Mouse (Mus musculus) right cerebral cortex, postnatal 10 days (tissue): ENCODE measurements around the gene Slc43a1.

Experiments used
- DNase-seq, 2 experiments: peaks; one replicate each; pipeline ENCODE4 v3.0.0; 2021; ENCODE audit warnings: low spot score in 2 of 2

The Slc43a1 gene

GRCm38 (mm10) chr2:84865616-84866571 is 27.2 kb downstream of the Slc43a1 start:
- DNase-seq = peak; percentile 88

- peak; percentile 84 to 85 for DNase-seq
These were observed 29.9 kb downstream of the Slc43a1 start for GRCm38 (mm10) chr2:84868521-84868943.

- peak; percentile 74 to 79 for DNase-seq
These were observed 30.3 kb downstream of the Slc43a1 start for GRCm38 (mm10) chr2:84868977-84869376.

DNA sequence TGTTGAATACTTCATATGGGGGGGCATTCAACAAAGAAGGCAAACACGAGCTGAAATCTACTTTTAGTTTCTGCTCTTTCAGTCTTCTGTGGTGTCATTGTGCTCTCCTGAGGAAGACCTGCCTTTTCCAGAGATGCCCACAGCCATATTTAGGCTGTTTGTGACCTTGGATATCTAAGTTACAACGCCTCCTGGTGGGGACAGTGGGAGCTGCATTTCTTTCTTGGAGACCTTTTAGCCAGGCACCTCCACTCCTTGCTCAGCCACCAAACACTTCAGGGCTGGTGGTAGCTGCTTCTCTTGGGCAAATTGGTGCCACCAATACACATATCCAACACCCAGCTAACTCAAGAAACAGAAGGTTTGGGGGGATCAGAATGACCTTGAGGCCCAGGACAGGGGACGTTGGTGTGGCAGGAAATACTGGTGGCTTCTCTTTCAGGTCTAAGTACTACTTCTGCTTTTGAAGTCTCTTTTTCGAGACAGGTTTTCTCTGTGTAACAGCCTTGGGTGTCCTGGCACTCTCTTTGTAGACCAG is 32.0 kb downstream of the Slc43a1 start:
- peak in 1 of 2 experiments; percentile 33 for DNase-seq

DNA sequence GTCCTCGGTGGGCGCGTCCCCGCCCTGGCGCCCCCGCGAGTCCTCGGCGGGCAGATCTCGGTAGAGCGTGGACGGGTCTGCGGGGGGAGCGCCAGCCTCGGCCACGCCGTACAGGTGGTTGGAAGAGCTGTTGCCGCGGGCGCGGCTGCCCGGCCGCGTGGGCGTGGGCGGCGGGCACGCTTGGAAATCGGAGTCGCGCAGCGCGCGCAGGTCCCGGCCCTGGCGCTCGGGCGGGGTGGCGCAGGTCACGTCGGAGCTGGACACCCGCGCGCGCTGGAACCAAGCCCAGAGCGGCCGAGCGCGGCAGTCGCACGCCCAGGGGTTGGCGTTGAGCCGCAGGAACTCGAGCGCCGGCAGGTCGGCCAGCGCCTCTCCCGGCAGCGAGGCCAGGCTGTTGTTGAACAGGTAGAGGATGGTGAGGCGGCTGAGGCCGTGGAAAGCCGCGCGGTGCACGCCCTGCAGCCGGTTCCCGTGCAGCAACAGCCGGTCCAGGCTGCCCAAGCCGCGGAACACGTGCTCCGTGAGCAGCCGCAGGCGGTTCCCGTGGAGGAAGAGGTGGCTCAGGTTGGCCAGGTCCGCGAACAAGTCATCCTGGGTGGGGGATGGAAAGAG is 33.6 kb downstream of the Slc43a1 start:
- DNase-seq = no peak

- DNase-seq = no peak
These were observed 37.2 kb downstream of the Slc43a1 start for GRCm38 (mm10) chr2:84875842-84876241.

DNA sequence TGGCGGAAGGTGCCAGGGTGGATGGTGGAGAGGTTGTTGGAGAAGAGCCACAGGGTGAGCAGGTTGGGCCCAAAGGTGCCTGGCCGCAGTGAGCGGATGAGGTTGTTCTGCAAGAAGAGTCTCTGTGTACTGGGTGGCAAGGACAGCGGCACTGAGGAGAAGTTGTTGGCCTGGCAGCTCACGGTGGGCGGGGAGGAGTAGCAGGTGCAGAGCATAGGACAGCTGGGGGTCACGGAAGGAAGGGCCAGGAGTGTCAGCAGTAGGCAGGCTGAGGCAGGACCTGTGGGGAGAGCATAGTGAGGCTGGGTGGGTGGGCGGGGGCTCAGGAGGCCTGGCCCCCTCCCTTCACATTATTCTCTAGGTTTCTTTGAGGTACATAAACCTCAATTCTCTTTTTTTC is 41.9 kb downstream of the Slc43a1 start:
- DNase-seq = no peak

GRCm38 (mm10) chr2:84882606-84883005 is 44.0 kb downstream of the Slc43a1 start:
- peak; percentile 81 to 82 for DNase-seq

GRCm38 (mm10) chr2:84883084-84883483 is 44.4 kb downstream of the Slc43a1 start:
- peak in 1 of 2 experiments; percentile 19 for DNase-seq

- DNase-seq = peak; percentile 30 to 34
These were observed 44.9 kb downstream of the Slc43a1 start for GRCm38 (mm10) chr2:84883530-84883929.

GRCm38 (mm10) chr2:84883942-84884341 is 45.3 kb downstream of the Slc43a1 start:
- peak in 1 of 2 experiments; percentile 17 for DNase-seq

DNA sequence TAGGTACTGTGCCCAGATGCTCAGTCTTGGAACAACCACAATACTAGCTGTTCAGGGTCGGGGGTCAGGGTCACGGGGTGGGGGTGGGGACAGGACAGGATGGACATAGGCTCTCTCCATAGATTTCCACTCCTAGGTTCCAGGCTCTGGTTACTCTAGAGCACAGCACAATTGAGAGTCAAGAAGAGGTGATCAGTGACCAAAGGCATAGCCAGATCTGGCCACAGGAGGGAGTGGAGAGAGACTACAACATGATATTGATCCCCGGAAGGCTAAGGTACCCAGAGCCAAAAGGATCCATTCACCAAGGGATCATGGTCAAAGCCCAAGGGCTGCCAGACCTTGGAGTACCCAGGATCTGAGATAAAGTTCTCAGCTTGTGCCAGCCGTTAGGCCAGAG is 46.0 kb downstream of the Slc43a1 start:
- DNase-seq = peak in 1 of 2 experiments; percentile 38

DNA sequence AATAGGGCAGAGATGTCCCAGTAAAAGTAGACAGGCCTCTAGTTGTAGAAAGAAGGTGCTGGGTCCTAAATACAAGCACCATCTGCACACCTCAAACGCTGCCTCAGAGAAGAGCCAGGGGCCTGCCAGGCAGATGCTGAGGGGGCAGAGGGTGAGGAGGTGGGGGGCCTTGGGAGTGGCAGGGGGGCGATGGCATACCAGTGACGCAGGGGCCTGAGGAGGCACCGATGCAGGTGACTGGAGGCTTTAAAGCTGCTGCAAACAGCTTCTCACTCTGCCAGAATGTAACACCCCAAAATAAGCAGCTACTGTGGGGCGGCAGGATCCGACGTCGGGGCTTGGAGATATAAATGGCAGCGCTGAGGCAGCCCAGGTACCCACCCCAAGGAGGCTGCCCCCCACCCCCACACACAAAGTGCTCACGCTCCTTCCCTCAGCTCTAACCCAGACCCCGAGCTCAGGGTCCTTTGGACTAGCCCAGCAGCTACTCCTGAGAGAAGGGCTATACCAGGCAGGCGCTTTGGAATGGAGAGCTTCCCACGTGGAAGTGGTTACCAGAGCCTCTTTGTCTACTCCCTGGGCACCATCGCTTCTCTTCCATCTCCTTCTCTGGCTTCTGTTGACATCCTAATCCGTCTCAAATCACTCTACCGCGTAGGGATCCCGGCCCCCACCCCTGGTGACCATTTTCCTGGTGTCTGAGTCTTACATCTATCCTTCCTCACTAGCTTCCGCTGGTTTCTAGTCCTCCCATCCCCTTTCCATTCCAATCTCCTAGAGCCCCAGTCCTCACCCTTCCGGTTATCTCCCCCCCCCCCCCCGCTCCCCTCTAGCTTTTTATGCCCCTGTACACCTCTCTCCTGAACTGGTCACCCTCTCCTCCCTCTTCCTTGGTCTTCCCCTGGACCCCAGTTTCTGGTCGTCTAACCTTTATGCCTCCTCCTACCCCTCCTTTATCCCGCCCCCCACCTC is 46.7 kb downstream of the Slc43a1 start:
- peak; percentile 31 to 43 for DNase-seq

DNA sequence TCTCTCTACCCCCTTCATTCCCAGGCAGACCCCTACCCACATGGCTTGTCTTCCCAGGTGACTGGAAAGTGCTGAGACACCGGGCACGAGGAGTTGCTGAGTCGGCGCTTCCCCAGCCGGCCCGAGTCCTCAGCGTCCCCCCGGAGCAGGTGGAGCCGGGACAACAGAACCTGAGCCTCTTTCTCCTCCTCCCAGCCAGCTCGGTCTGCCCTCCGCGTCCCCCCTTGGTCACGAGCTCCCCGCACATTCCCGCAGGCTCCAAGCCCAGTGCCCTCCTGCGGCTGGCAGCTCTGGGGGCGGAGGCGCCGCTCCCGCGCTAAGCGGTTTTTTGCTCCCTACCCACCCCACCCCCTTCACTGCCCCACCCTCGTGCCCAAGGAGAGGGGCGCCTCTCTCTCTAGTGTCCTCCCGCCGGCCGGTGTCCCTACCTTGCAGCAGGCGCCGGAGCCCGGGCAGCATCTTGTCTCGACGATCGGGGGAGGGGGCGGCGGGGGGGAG is 47.6 kb downstream of the Slc43a1 start, which contains the start of gene Rtn4rl2:
Rtn4rl2 (minus strand) TSS at position 477 of the 498 bp plus-strand sequence.
- peak; percentile 51 to 53 for DNase-seq

DNA sequence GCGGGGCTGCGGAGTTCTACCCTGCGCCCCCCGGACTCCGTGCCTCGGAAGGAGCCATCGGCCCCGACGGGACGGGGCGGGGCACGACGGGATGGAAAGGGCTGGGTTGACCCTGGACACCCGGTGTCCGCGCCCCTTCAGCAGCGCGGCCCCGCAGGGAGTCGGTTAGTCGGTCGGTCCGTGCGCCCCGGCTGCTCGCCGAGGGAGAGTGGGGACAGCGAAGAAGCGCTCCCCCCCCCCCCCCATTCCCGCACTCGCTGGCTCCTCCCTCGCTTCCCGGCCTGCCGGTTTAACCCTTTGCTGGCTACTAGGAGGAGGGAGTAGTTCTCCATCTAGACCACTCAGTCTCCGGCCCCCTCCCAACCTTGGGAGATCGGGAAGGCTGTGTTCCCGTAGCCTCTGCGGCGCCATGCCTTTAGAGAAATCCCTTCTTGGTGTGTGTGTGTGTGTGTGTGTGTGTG is 48.2 kb downstream of the Slc43a1 start:
- DNase-seq = peak; percentile 79 to 82

DNA sequence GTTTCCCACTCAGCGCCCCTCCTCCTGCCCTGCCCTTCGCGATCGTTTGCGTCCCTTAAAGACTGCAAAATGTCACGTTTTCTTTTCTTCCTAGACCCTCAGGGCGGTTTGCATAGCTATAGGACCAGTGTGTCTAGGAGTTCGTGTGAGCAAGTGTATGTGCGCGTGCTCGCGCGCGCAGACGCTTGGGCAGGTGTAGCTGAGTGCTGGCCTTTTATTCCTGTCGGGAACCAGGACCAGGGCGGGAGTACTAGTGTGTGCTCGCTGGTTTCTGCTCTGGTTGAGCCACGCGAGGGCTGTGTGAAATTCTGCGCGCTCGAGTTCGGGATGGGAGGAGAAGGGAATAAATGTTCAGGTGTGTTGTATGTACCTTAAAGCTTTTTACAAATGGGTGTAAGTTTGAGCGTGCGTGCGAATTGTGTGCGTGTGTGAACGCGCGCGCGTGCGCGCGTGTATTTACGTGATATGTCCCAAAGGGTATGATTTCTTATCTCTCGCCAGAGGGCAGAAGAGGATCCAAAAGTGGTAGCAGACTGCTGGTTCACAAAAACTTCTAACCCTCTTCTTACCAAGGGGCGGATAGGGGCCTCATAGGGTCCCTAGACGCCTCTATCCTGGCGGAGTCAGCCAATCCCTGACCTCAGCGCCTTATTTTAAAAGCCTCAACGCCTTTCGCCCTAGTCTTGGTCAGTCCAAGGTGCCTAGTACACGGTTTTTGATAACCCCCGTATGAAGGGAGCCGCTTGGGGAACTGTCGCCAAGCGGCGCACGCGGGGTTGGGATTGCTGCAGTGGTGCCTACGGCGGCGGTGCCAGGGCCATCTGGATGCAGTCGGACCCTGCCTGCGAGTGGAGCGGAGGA is 49.0 kb downstream of the Slc43a1 start:
- peak; percentile 68 to 73 for DNase-seq

- DNase-seq = peak; percentile 88
These were observed 50.1 kb downstream of the Slc43a1 start for GRCm38 (mm10) chr2:84888657-84889315.

- DNase-seq = peak in 1 of 2 experiments; percentile 63
These were observed 50.8 kb downstream of the Slc43a1 start for GRCm38 (mm10) chr2:84889316-84890044.

DNA sequence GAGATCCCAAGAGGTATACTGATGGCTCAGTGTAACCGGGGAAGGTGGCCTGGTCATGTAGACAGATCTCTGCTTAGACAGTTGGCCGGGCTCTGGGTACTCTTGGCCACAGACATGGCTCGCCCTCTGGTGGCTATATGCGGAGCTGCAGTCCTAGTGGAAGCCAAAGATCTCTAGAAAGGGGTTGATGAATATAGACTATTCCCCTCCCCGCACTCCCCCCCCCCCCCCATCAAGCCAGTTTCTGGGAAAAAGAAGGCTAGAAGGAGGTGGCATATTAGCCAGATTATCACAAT is 51.3 kb downstream of the Slc43a1 start:
- DNase-seq = peak; percentile 82 to 88
